In the genomic region with DNA sequence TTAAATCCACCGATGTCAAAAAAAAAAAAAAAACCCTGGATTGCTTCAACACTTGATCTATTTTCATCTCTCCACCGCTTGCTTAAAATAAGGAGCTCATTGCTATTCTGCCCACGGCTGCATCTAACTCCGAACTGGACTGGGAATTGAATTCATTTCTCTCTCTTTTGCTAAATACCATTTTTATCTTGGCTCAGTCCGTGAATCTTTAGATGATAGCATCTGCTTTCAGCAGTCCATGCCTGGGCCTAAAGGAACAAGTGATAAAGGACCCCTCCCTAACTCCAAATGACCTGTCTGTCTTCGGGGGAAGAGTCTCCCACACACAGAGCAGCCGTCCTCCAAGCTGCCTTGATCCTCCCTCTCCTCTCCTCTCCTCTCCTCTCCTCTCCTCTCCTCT, we compare ENCODE assay signal across 16 mouse cellular contexts. TPM values are rescaled to one million over a fixed set of nuclear protein-coding genes. Genes with fewer than 3 reads are reported as not detected.
DNase-seq lines count a peak whose midpoint lies in the region; ATAC-seq lines count a peak whose summit lies in the region.
"Had no signal": no experiment of that assay in that cellular context is flagged by ENCODE, and none has a peak within 500 bp of the region (broad histone marks: within the 10 kb centered on the region; RNA-seq: fewer than 3 reads in every experiment).

No protein-coding gene starts in this region.

- H3K9ac ChIP-seq in hindbrain, embryonic 14.5 days, result no peak overlapping the region
- no peak overlapping the region for H3K9ac ChIP-seq in midbrain, embryonic 14.5 days (replicated peaks; ENCODE audit: low read length)
- H3K9ac ChIP-seq: limb, embryonic 15.5 days; lung, embryonic 14.5 days had no signal

- peak; percentile 64 for DNase-seq in hindbrain, embryonic 14.5 days (ENCODE audit: low spot score)
- no peak for DNase-seq in hindbrain, embryonic 10.5 days (ENCODE audit: low spot score)
- peak; percentile 71 to 73 for DNase-seq in right cerebral cortex, adult 2 months (ENCODE audit: low spot score in 2 of 2)
- no peak for DNase-seq in right cerebral cortex, postnatal 4 days
- peak; percentile 83 for DNase-seq in midbrain, embryonic 14.5 days
- DNase-seq in adrenal gland, postnatal 36 days, result no peak
- DNase-seq in thymus, adult 18-20 months, result no peak
- DNase-seq: cerebellum, adult 9-10 months; heart, adult 2 months; heart, postnatal 10 days; kidney, postnatal 36 days; lung, embryonic 14.5 days; thymus, postnatal 14 days had no signal

- 36% methylated on average over 7 of the region's 7 CpGs for WGBS in hindbrain, embryonic 14.5 days
- 71% methylated on average over 7 of the region's 7 CpGs for WGBS in hindbrain, embryonic 10.5 days
- WGBS in midbrain, embryonic 14.5 days, result 28% methylated on average over 7 of the region's 7 CpGs

- peak overlapping the region; percentile 62 for H3K27ac ChIP-seq in hindbrain, embryonic 14.5 days
- H3K27ac ChIP-seq in hindbrain, embryonic 10.5 days, result no peak overlapping the region
- H3K27ac ChIP-seq in midbrain, embryonic 14.5 days (replicated peaks; ENCODE audit: low read depth, low read length), result peak overlapping the region; percentile 77
- H3K27ac ChIP-seq: heart, adult 2 months; limb, embryonic 15.5 days had no signal

- H3K4me3 ChIP-seq in hindbrain, embryonic 14.5 days (replicated peaks; ENCODE audit: low read length), result no peak overlapping the region
- H3K4me3 ChIP-seq in hindbrain, embryonic 10.5 days, result no peak overlapping the region
- H3K4me3 ChIP-seq in midbrain, embryonic 14.5 days (replicated peaks; ENCODE audit: low read depth, low read length), result no peak overlapping the region
- H3K4me3 ChIP-seq: heart, adult 2 months; limb, embryonic 15.5 days had no signal

- no peak for ATAC-seq in hindbrain, embryonic 14.5 days (ENCODE audit: low FRiP score)
- ATAC-seq in midbrain, embryonic 14.5 days (ENCODE audit: low FRiP score, low TSS enrichment), result no peak
- ATAC-seq: activated CD4-positive, CD25-positive, alpha-beta regulatory T cell, adult 4 months; intestine, postnatal 0 days had no signal

- H3K36me3 ChIP-seq in hindbrain, embryonic 14.5 days (replicated peaks; ENCODE audit: control insufficient read depth, insufficient read depth), result no peaks in the 10 kb centered on the region
- no peaks in the 10 kb centered on the region for H3K36me3 ChIP-seq in hindbrain, embryonic 10.5 days
- no peaks in the 10 kb centered on the region for H3K36me3 ChIP-seq in midbrain, embryonic 14.5 days (ENCODE audit: control insufficient read depth, insufficient read depth, low read length)
- H3K36me3 ChIP-seq: limb, embryonic 15.5 days had no signal

- H3K4me1 ChIP-seq in hindbrain, embryonic 14.5 days (replicated peaks; ENCODE audit: control insufficient read depth, insufficient read depth, low read length), result peaks cover 21% of the 10 kb centered on the region
- H3K4me1 ChIP-seq in hindbrain, embryonic 10.5 days (replicated peaks), result peaks cover 43% of the 10 kb centered on the region
- peaks cover 22% of the 10 kb centered on the region for H3K4me1 ChIP-seq in midbrain, embryonic 14.5 days (ENCODE audit: control insufficient read depth, insufficient read depth, low read length)

- no peak overlapping the region for H3K4me2 ChIP-seq in hindbrain, embryonic 14.5 days (replicated peaks)
- H3K4me2 ChIP-seq in midbrain, embryonic 14.5 days (ENCODE audit: low read length), result no peak overlapping the region
- H3K4me2 ChIP-seq: limb, embryonic 15.5 days; lung, embryonic 14.5 days had no signal

- H3K27me3 ChIP-seq in hindbrain, embryonic 14.5 days (ENCODE audit: control insufficient read depth, insufficient read depth, low read length), result no peaks in the 10 kb centered on the region
- H3K27me3 ChIP-seq in hindbrain, embryonic 10.5 days (ENCODE audit: insufficient read depth, poor library complexity, severe bottlenecking), result peaks cover 38% of the 10 kb centered on the region
- no peaks in the 10 kb centered on the region for H3K27me3 ChIP-seq in midbrain, embryonic 14.5 days (ENCODE audit: control insufficient read depth, insufficient read depth, low read length)

- no peaks in the 10 kb centered on the region for H3K9me3 ChIP-seq in hindbrain, embryonic 14.5 days (ENCODE audit: control insufficient read depth, low read length)
- peaks cover 3% of the 10 kb centered on the region; the same call in 1 of the 2 replicates for H3K9me3 ChIP-seq in hindbrain, embryonic 10.5 days
- no peaks in the 10 kb centered on the region for H3K9me3 ChIP-seq in midbrain, embryonic 14.5 days (ENCODE audit: control insufficient read depth, low read length)
- H3K9me3 ChIP-seq: limb, embryonic 15.5 days had no signal

RNA-seq across cellular contexts. Expression of a gene that starts 23.2 kb away (rescaled TPM):
- 5,273 and 5,278 TPM in 2 replicates for polyA plus RNA-seq in hindbrain, embryonic 14.5 days (2014; fragmentation: Nextera tagmentation; extraction: Ambion mirVana)
- 2,849 and 3,914 TPM in 2 replicates for polyA plus RNA-seq in hindbrain, embryonic 10.5 days (2016; fragmentation: Nextera tagmentation; extraction: Ambion mirVana)
- 6,974 and 7,359 TPM in 2 replicates for polyA plus RNA-seq in midbrain, embryonic 14.5 days (2014; fragmentation: Nextera tagmentation; extraction: Ambion mirVana)
- 10 to 100 TPM; 46.2 to 53.5 TPM for total RNA-seq in adrenal gland, postnatal 36 days (2021)

RNA-seq across cellular contexts. Expression of a gene that starts 48.8 kb away (rescaled TPM):
- 6.8 and 6.9 TPM in 2 replicates for polyA plus RNA-seq in hindbrain, embryonic 14.5 days (2014; fragmentation: Nextera tagmentation; extraction: Ambion mirVana)
- 7.9 and 9.5 TPM in 2 replicates for polyA plus RNA-seq in hindbrain, embryonic 10.5 days (2016; fragmentation: Nextera tagmentation; extraction: Ambion mirVana)
- 5.0 and 6.9 TPM in 2 replicates for polyA plus RNA-seq in midbrain, embryonic 14.5 days (2014; fragmentation: Nextera tagmentation; extraction: Ambion mirVana)
- total RNA-seq in adrenal gland, postnatal 36 days (2021), result 10 to 100 TPM; 14.7 to 16.0 TPM

RNA-seq across cellular contexts. Expression of a gene that starts 51.5 kb away (rescaled TPM):
- polyA plus RNA-seq in hindbrain, embryonic 14.5 days (2014; fragmentation: Nextera tagmentation; extraction: Ambion mirVana), result 11.5 and 12.4 TPM in 2 replicates
- polyA plus RNA-seq in hindbrain, embryonic 10.5 days (2016; fragmentation: Nextera tagmentation; extraction: Ambion mirVana), result 3.1 and 4.3 TPM in 2 replicates
- 6.6 and 14.3 TPM in 2 replicates for polyA plus RNA-seq in midbrain, embryonic 14.5 days (2014; fragmentation: Nextera tagmentation; extraction: Ambion mirVana)
- total RNA-seq in adrenal gland, postnatal 36 days (2021), result 10 to 100 TPM; 38.7 to 56.9 TPM

Comparison
In these comparisons a context has a peak if more than half of its experiments do, and no peak if none do; other contexts are left out.
1. DNase-seq: peak in hindbrain, embryonic 14.5 days (single experiment), right cerebral cortex, adult 2 months (2 of 2) and midbrain, embryonic 14.5 days (single experiment); none in hindbrain, embryonic 10.5 days (single experiment), right cerebral cortex, postnatal 4 days (single experiment), adrenal gland, postnatal 36 days (0 of 2) and thymus, adult 18-20 months (0 of 2).